Mouse (Mus musculus) cerebellum, adult 2 months (tissue): Measurements from ENCODE around the gene Tstd2. TPM values are rescaled to one million over a fixed set of nuclear protein-coding genes. Genes with fewer than 3 reads are reported as not detected.

Experiments used
- DNase-seq, 2 experiments: peaks; one replicate each; pipeline ENCODE4 v3.0.0; 2021
- H3K27ac ChIP-seq: fragments of 200-500 bp; 2 replicates; pipeline ENCODE4 v1.5.1; 2012; ENCODE audit warnings: low read length, control low read depth, inconsistent platforms; ENCODE audit not compliant: insufficient read depth
- H3K27me3 ChIP-seq: fragments of 200-500 bp; 2 replicates; pipeline ENCODE4 v1.6.1; 2012; ENCODE audit warnings: inconsistent platforms, mild to moderate bottlenecking, low read length, moderate library complexity; ENCODE audit not compliant: control insufficient read depth, insufficient read depth
- H3K4me1 ChIP-seq: fragments of 200-500 bp; 2 replicates; pipeline ENCODE4 v1.6.1; 2011; ENCODE audit warnings: low read length; ENCODE audit not compliant: control insufficient read depth, insufficient read depth
- H3K4me3 ChIP-seq: fragments of 200-500 bp; replicated peaks from 2 replicates; pipeline ENCODE3; 2011; ENCODE audit warnings: mild to moderate bottlenecking, low read depth, low read length, control low read depth; ENCODE audit not compliant: insufficient read depth
- CTCF ChIP-seq: fragments of 200-500 bp; IDR thresholded peaks from 2 replicates; pipeline ENCODE4 v1.5.1; 2011; ENCODE audit warnings: low read depth, mild to moderate bottlenecking, control low read depth, low read length, moderate library complexity, borderline replicate concordance; ENCODE audit not compliant: insufficient read depth
- POLR2A ChIP-seq: fragments of 200-500 bp; IDR thresholded peaks from 2 replicates; pipeline ENCODE4 v1.6.1; 2011; ENCODE audit warnings: low read length, control low read depth, borderline replicate concordance; ENCODE audit not compliant: insufficient read depth
- WGBS: fragments of 180-500 bp; shearing (Covaris S2); methylation state at CpG from one replicate; pipeline ENCODE4 v1.1.7; 2018; 5-methylcytosine and 5-hydroxymethylcytosine counted together
- polyA plus RNA-seq: library from polyadenylated mRNA; depleted of rRNA; stranded (reverse); fragments of >200 nt; gene quantifications from 2 replicates; pipeline ENCODE4 v1.2.3, GENCODE M21; 2012; rRNA removed

Tstd2 gene
- polyA plus RNA-seq, 1 experiment = 16.2 TPM

GRCm38 (mm10) chr4:46072631-46073030 is 65.9 kb downstream of the Tstd2 start:
- Histone ChIP-seq H3K4me3 (no peak overlapping the region), H3K27ac (peak overlapping the region; percentile 25; the same call in 1 of the 2 replicates), H3K27me3 (no peaks in the 10 kb centered on the region), H3K4me1 (peaks cover 62% of the 10 kb centered on the region)
- 14% methylated on average over 6 of the region's 6 CpGs for WGBS
- TF ChIP-seq POLR2A (no peak), CTCF (no peak)
- peak in 1 of 2 experiments; percentile 59 for DNase-seq

DNA sequence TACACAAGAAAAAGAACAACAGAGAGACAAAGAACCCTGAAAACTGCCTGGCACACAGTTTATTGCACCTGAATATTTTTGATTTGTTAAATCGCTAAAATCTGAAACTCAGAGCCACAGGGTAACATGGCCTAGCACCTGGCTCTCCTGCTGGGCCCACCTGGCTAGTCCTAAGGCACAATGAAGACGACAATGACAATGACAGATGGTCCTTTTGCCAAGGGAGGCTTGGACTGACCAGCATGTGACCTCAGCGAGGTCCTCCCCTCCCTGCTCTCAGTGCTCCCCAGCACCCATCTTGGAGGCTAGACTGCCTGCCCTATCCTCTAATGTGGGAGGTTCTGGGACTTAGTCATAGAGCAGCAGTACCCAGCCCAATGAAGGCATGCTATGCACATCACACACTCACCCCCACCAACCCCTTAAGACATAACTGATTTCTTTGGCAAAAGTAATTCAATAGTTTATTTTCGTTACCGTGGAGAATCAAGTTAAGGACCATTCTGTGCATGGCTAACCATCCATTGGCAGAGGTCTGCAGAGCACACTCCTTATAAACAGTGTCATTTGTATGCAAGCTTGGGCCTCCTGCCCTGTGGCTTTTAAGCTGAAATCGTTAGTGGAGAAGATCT is 68.5 kb downstream of the Tstd2 start:
- WGBS = 20% methylated on average over 6 of the region's 6 CpGs
- H3K4me1 ChIP-seq = peaks cover 65% of the 10 kb centered on the region
- peak; percentile 79 to 88 for DNase-seq
- no peak overlapping the region for H3K4me3 ChIP-seq
- H3K27ac ChIP-seq = peak overlapping the region; percentile 17; the same call in 1 of the 2 replicates
- TF ChIP-seq POLR2A (no peak), CTCF (no peak)
- H3K27me3 ChIP-seq = no peaks in the 10 kb centered on the region

GRCm38 (mm10) chr4:46068573-46068972 is 69.9 kb downstream of the Tstd2 start:
- peak; percentile 61 to 77 for DNase-seq
- TF ChIP-seq POLR2A = no peak

DNA sequence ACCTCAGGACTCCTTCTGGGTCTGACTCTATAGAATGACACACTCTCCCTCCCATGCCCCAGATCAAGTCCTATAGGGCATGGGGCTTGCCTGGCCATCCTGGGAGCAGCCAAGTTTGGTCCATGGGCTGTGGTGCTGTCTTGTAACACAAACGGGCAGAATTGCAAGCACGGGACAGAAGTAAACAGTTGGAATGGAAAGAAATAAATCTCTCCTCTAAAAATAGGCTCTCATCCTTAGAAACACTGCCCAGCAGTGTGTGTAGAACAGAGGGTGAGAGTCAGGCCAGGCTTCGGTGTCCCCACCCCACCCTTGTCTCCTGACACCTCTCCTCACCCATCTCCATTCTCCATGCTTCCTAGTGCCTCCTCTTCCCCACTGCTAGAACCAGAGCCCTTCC is 70.4 kb downstream of the Tstd2 start:
- DNase-seq = no peak
- WGBS = 69% methylated on average over 3 of the region's 3 CpGs
- Histone ChIP-seq H3K4me1 (peaks cover 70% of the 10 kb centered on the region), H3K27ac (peak overlapping the region; percentile 29; the same call in 1 of the 2 replicates), H3K4me3 (no peak overlapping the region), H3K27me3 (no peaks in the 10 kb centered on the region)
- no peak for TF ChIP-seq CTCF
- TF ChIP-seq POLR2A = no peak

More at GRCm38 (mm10) chr4:46068573-46068972, 69.9 kb downstream of the Tstd2 start:
- peaks cover 71% of the 10 kb centered on the region for H3K4me1 ChIP-seq
- H3K27me3 ChIP-seq = no peaks in the 10 kb centered on the region
- no peak overlapping the region for H3K4me3 ChIP-seq
- H3K27ac ChIP-seq = peak overlapping the region; percentile 29
- WGBS = 9% methylated on average over 1 of the region's 1 CpGs

- H3K4me1 ChIP-seq = peaks cover 74% of the 10 kb centered on the region
- H3K27me3 ChIP-seq = no peaks in the 10 kb centered on the region
- no peak overlapping the region for H3K4me3 ChIP-seq
- DNase-seq = no peak
- H3K27ac ChIP-seq = peak overlapping the region; percentile 33
- TF ChIP-seq POLR2A (no peak), CTCF (no peak)
- WGBS = 21% methylated on average over 8 of the region's 8 CpGs
Measured at GRCm38 (mm10) chr4:46065695-46066340, 72.7 kb downstream of the Tstd2 start.

DNA sequence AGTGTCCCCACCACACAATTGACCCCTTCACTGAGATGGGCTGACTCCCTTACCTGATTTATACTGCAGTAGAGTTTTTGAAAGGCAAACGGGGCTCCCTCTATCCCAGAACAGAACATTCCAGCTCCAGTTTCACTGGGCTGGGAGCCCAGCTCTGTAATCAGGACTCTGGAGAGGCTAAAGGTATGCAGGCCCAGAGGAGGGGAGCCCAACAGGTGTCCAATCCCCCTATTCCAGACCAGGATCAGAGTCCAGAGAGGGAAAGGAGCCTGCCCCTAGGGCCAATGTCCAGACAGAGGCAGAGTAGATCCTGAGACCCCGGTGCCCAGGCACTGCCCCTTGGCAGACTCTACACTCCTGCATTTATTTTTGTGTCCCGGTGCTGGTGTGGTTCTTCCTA is 73.5 kb downstream of the Tstd2 start:
- H3K27ac ChIP-seq = no peak overlapping the region
- H3K4me3 ChIP-seq = no peak overlapping the region
- H3K27me3 ChIP-seq = no peaks in the 10 kb centered on the region
- 39% methylated on average over 3 of the region's 3 CpGs for WGBS
- DNase-seq = no peak
- no peak for TF ChIP-seq CTCF
- TF ChIP-seq POLR2A = no peak
- H3K4me1 ChIP-seq = peaks cover 75% of the 10 kb centered on the region

Other genes with a start within 250 kb of the Tstd2 start
- gene Ccdc180, start 248.4 kb downstream of the Tstd2 start, polyA plus RNA-seq = 0.29 TPM in 2 replicates
- gene Tdrd7, start 173.4 kb downstream of the Tstd2 start, polyA plus RNA-seq = 29.6 and 31.7 TPM in 2 replicates
- 55.4 and 55.7 TPM in 2 replicates for gene Tmod1, start 99.8 kb downstream of the Tstd2 start, polyA plus RNA-seq
- gene Ncbp1, start 81 bp downstream of the Tstd2 start, polyA plus RNA-seq = 50.8 and 61.2 TPM in 2 replicates
- gene Xpa, start 57.6 kb upstream of the Tstd2 start, polyA plus RNA-seq = 28.9 and 30.4 TPM in 2 replicates
- gene Foxe1, start 204.9 kb upstream of the Tstd2 start, polyA plus RNA-seq = not detected in 2 replicates